Mouse (Mus musculus) testis, adult 2 months (tissue): ENCODE data around the gene Cngb1. TPM values are rescaled to one million over a fixed set of nuclear protein-coding genes. Genes with fewer than 3 reads are reported as not detected.

Experiments
- H3K27ac ChIP-seq: fragments of 200-500 bp; 2 replicates; pipeline ENCODE4 v1.5.1; 2012; ENCODE audit warnings: low read depth, low read length; ENCODE audit not compliant: control insufficient read depth, insufficient read depth
- H3K27me3 ChIP-seq: fragments of 200-500 bp; 2 replicates; pipeline ENCODE4 v1.6.1; 2012; ENCODE audit warnings: mild to moderate bottlenecking, low read length, moderate library complexity; ENCODE audit not compliant: control insufficient read depth, insufficient read depth
- H3K36me3 ChIP-seq: fragments of 200-500 bp; 2 replicates; pipeline ENCODE4 v1.6.1; 2012; ENCODE audit warnings: mild to moderate bottlenecking, low read length; ENCODE audit not compliant: control insufficient read depth, insufficient read depth
- H3K4me1 ChIP-seq: fragments of 200-500 bp; 2 replicates; pipeline ENCODE4 v1.6.1; 2012; ENCODE audit warnings: low read length; ENCODE audit not compliant: control insufficient read depth, insufficient read depth
- H3K4me3 ChIP-seq: fragments of 200-500 bp; 2 replicates; pipeline ENCODE4 v1.5.1; 2012; ENCODE audit warnings: low read depth, mild to moderate bottlenecking, low read length, moderate library complexity, mixed read lengths; ENCODE audit not compliant: control insufficient read depth
- CTCF ChIP-seq: fragments of 200-500 bp; IDR thresholded peaks from 2 replicates; pipeline ENCODE4 v1.5.1; 2012; ENCODE audit warnings: low read depth, mild to moderate bottlenecking, inconsistent platforms, low read length, moderate library complexity; ENCODE audit not compliant: control insufficient read depth, insufficient read depth, insufficient replicate concordance
- POLR2A ChIP-seq: fragments of 200-500 bp; IDR thresholded peaks from 2 replicates; pipeline ENCODE4 v1.6.1; 2012; ENCODE audit warnings: low read depth, mild to moderate bottlenecking, inconsistent platforms, low read length, moderate library complexity; ENCODE audit not compliant: control insufficient read depth
- polyA plus RNA-seq: library from polyadenylated mRNA; depleted of rRNA; stranded (reverse); fragments of >200 nt; gene quantifications from 2 replicates; pipeline ENCODE4 v1.2.3, GENCODE M21; 2012

The Cngb1 gene
- polyA plus RNA-seq, 1 experiment = 6.9 TPM

DNA sequence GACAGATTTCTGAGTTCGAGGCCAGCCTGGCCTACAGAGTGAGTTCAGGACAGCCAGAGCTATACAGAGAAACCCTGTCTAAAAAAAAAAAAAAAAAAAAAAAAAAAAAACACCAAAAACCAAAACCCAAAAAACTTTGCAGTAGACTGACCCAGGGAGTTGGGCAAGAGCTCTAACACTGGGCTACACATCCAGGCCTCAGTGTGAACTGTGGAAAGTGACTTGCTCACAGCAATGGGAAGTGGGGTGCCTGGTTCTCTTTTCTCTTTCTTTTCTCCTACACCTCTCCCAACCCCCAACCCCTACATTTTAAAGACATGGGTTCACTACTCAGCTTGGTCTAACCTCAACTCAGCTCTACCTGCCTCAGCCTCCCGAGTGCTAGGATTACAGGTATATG, 44.2 kb downstream of the Cngb1 start:
- H3K4me3 ChIP-seq = no peak overlapping the region

DNA sequence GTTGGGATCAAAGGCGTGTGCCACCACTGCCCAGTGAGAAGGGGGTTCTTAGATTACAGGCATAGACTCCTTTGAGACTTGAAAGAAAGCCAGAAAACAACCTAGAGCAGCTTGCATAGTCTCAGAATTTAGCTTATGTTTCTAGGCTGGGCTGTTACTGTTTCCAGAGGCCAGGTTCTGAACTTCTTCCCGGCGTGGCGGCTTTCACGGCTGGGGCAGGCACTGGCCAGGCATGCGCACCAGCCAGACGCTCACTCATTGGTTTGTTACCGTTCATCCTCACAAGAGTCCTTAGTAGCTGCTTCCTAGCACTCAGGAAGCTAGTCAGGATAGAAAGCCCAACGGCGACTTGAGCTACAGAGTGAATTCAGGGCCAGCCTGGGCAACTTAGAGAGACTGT, 50.8 kb downstream of the Cngb1 start:
- no peak overlapping the region for H3K4me3 ChIP-seq
- no peaks in the 10 kb centered on the region for H3K27me3 ChIP-seq
- H3K4me1 ChIP-seq = peaks cover 3% of the 10 kb centered on the region
- H3K27ac ChIP-seq = no peak overlapping the region
- TF ChIP-seq POLR2A (no peak), CTCF (no peak)
- no peaks in the 10 kb centered on the region for H3K36me3 ChIP-seq

More for the DNA sequence above, 44.2 kb downstream of the Cngb1 start:
- Histone ChIP-seq H3K27ac (no peak overlapping the region), H3K36me3 (no peaks in the 10 kb centered on the region), H3K4me1 (no peaks in the 10 kb centered on the region), H3K27me3 (no peaks in the 10 kb centered on the region)
- no peak for TF ChIP-seq POLR2A

DNA sequence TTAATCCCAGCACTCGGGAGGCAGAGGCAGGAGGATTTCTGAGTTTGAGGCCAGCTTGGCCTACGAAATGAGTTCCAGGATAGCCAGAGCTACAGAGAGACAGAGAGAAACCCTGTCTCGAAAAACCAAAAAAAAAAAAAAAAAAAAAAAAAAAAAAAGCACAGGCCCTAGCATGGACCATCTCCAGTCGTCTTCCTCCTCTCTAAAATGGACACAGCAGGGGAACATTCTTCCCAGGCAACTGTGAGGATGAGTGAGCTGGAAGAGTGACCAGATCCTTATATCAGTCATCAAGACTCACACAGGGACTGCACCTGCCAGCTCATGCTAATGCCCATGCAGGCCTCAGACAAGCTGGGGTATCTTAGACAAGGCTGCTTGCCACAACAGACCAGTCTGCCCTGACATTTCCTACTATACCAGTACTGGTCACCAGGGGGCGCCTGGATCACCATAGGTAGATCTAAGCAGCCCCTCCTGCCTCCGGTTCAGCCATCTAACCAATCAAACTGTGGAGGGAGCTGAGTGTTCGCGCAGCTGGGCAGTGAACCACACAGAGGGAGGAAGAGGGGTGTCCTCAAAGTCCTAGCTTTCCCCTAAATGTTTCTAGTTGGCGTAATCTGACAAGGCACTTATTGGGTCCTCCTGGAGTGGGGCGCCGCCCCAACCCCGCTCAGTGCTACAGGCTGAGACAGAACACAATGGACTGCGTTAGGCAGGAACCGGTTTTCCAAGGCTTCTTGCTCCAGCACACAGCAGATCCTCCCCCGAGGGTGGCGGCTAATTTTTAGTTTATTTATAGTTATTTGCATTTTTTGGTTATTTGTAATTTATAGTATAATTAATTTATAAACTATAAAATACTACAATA, 51.6 kb downstream of the Cngb1 start:
- Histone ChIP-seq H3K4me3 (peak overlapping the region; percentile 42), H3K36me3 (no peaks in the 10 kb centered on the region), H3K4me1 (peaks cover 3% of the 10 kb centered on the region), H3K27me3 (no peaks in the 10 kb centered on the region), H3K27ac (no peak overlapping the region)
- TF ChIP-seq CTCF = peak; percentile 82; the same call in 1 of the 2 replicates
- no peak for TF ChIP-seq POLR2A

DNA sequence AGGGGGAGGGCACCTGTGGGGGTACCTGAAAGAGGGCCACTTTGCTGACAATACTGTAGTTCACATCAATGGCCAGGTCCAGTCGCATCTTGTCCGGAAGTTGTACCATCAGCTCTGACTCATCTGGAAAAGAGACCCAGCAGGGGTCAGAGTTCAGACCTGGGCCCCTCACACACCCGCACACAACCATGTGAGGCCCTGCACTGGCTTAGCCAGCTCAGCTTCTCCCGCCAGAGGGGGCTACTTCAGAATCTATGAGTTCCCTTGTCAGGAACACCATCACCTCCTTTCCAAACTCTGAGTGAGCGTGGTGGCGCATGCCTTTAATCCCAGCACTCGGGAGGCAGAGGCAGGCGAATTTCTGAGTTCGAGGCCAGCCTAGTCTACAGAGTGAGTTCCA, 54.3 kb downstream of the Cngb1 start:
- no peaks in the 10 kb centered on the region for H3K27me3 ChIP-seq
- H3K4me1 ChIP-seq = peaks cover 3% of the 10 kb centered on the region
- H3K4me3 ChIP-seq = no peak overlapping the region
- H3K27ac ChIP-seq = no peak overlapping the region
- no peaks in the 10 kb centered on the region for H3K36me3 ChIP-seq
- no peak for TF ChIP-seq CTCF
- no peak for TF ChIP-seq POLR2A

- TF ChIP-seq CTCF (no peak), POLR2A (no peak)
- H3K27me3 ChIP-seq = no peaks in the 10 kb centered on the region
These were observed 56.5 kb downstream of the Cngb1 start for GRCm38 (mm10) chr8:95249847-95250246.

DNA sequence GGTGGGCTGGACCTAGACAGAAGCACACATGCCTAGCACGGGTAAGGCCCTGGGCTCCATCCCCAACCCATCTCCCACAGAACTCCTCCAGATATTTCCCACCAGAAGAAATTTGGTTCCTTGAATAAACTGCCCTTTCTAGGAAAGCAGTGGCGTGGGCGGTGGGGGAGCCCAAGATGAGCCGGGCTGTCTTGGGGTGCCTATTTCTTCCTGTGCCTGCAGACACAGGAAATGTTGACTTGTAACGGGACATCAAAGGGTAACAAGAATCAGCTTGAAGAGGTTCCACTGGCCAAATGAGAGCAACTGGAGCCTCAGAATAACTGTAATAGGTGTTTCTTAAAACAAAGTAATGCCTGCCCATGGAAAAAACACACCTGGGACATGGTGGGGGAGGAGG, 59.1 kb downstream of the Cngb1 start:
- Histone ChIP-seq H3K27ac (no peak overlapping the region), H3K4me1 (peaks cover under 1% of the 10 kb centered on the region; the same call in 1 of the 2 replicates), H3K27me3 (no peaks in the 10 kb centered on the region), H3K4me3 (no peak overlapping the region), H3K36me3 (no peaks in the 10 kb centered on the region)
- no peak for TF ChIP-seq CTCF
- TF ChIP-seq POLR2A = no peak

More at GRCm38 (mm10) chr8:95249847-95250246, 56.5 kb downstream of the Cngb1 start:
- Histone ChIP-seq H3K36me3 (no peaks in the 10 kb centered on the region), H3K4me3 (no peak overlapping the region), H3K27ac (no peak overlapping the region), H3K4me1 (no peaks in the 10 kb centered on the region)

- TF ChIP-seq CTCF (no peak), POLR2A (no peak)
- H3K27ac ChIP-seq = no peak overlapping the region
- H3K4me1 ChIP-seq = peaks cover 6% of the 10 kb centered on the region
- no peaks in the 10 kb centered on the region for H3K27me3 ChIP-seq
- H3K4me3 ChIP-seq = no peak overlapping the region
- no peaks in the 10 kb centered on the region for H3K36me3 ChIP-seq
These were observed 61.2 kb downstream of the Cngb1 start for GRCm38 (mm10) chr8:95245180-95245579.

GRCm38 (mm10) chr8:95243853-95244252, 62.5 kb downstream of the Cngb1 start:
- TF ChIP-seq POLR2A (no peak), CTCF (no peak)
- no peaks in the 10 kb centered on the region for H3K27me3 ChIP-seq
- H3K27ac ChIP-seq = no peak overlapping the region
- H3K36me3 ChIP-seq = no peaks in the 10 kb centered on the region
- H3K4me3 ChIP-seq = no peak overlapping the region
- peaks cover 6% of the 10 kb centered on the region for H3K4me1 ChIP-seq
